Mouse (Mus musculus): ENCODE results near the gene Furin. TPM values are rescaled to one million over a fixed set of nuclear protein-coding genes. Genes with fewer than 3 reads are reported as not detected.

Furin gene
- polyA plus RNA-seq, 1 experiment = 117 TPM

DNA sequence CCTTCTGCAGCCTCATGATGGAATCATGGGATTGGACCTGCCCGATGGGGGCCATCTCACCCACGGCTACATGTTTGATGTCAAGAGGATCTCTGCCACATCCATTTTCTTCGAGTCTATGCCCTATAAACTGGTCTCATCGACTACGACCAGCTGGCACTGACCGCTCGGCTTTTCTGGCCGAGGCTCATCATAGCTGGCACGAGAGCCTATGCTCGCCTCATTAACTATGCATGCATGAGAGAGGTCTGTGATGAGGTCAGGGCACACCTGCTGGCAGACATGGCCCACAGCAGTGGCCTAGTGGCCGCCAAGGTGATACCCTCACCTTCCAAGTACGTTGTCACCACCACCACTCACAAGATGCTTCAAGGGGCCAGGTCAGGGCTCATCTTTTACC is 24.4 kb upstream of the Furin start:
- Histone ChIP-seq H3K27me3 (ENCODE audit: control insufficient read depth, insufficient read depth, low read length) (no peaks in the 10 kb centered on the region), H3K4me1 (ENCODE audit: control insufficient read depth, insufficient read depth, insufficient read length, low read length) (0 out of 2 replicates have a peak, but pooled peaks cover 2% of the 10 kb centered on the region), H3K36me3 (ENCODE audit: control insufficient read depth, insufficient read depth, low read length) (no peaks in the 10 kb centered on the region), H3K27ac (ENCODE audit: insufficient read depth, low read depth, low read length) (no peak overlapping the region), H3K4me3 (ENCODE audit: low read depth, low read length) (no peak overlapping the region)
- 90% methylated on average over 12 of the region's 12 CpGs for WGBS
- TF ChIP-seq POLR2A (IDR thresholded peaks at IDR 0.05; ENCODE audit: low read depth, low read length) = no peak
- no peak for TF ChIP-seq CTCF (IDR thresholded peaks at IDR 0.05; ENCODE audit: extremely low read depth, insufficient read length, insufficient replicate concordance, low read depth, low read length)

DNA sequence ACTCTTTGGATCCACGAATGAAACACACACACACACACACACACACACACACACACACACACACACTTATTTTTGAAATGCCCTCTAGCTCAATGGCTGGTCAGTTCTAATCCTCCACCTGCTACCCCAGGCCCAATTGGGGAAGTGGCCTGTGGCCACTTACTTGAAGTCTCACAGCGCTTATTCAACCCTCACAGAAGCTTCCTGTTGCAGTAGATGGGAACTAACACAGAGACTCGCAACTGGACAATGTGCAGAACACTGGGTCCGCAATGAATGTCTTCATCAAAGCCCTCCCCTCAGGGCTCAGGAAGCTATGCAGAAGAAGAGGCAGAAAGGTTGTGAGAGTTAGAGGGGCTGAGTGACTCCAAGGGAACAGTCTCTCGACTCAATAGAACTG is 22.5 kb upstream of the Furin start:
- 68% methylated on average over 5 of the region's 5 CpGs for WGBS
- Histone ChIP-seq H3K4me1 (ENCODE audit: control insufficient read depth, insufficient read depth, insufficient read length, low read length) (0 out of 2 replicates have a peak, but pooled peaks cover 3% of the 10 kb centered on the region), H3K4me3 (ENCODE audit: low read depth, low read length) (no peak overlapping the region), H3K27me3 (ENCODE audit: control insufficient read depth, insufficient read depth, low read length) (no peaks in the 10 kb centered on the region), H3K36me3 (ENCODE audit: control insufficient read depth, insufficient read depth, low read length) (no peaks in the 10 kb centered on the region), H3K27ac (ENCODE audit: insufficient read depth, low read depth, low read length) (no peak overlapping the region)
- TF ChIP-seq POLR2A (IDR thresholded peaks at IDR 0.05; ENCODE audit: low read depth, low read length) (no peak), CTCF (IDR thresholded peaks at IDR 0.05; ENCODE audit: extremely low read depth, insufficient read length, insufficient replicate concordance, low read depth, low read length) (no peak)

DNA sequence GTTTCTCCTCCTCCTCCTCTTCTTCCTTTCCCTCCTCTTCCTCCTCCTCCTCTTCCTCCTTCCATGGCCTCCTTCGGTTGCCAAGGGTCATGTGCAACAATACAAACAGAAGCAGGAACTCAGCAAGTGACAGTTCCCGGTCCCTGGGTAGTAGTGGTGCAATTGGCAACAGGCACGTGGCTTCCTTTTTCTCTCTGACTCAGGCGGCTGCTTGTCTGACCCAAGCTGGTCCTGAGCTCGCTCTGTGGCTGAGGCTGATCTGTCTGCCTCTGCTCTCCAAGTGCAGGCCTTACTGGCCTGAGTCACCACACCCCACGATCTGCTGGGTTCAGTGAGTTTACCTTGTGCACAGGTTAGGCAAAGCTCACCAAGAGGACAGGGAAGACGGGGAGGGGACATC is 21.1 kb upstream of the Furin start:
- 45% methylated on average over 7 of the region's 7 CpGs for WGBS
- TF ChIP-seq CTCF (IDR thresholded peaks at IDR 0.05; ENCODE audit: extremely low read depth, insufficient read length, insufficient replicate concordance, low read depth, low read length) = no peak
- no peak for TF ChIP-seq POLR2A (IDR thresholded peaks at IDR 0.05; ENCODE audit: low read depth, low read length)
- no peak overlapping the region for H3K4me3 ChIP-seq (ENCODE audit: low read depth, low read length)
- no peaks in the 10 kb centered on the region for H3K36me3 ChIP-seq (ENCODE audit: control insufficient read depth, insufficient read depth, low read length)
- no peak overlapping the region; the same call in 1 of the 2 replicates for H3K27ac ChIP-seq (ENCODE audit: insufficient read depth, low read depth, low read length)
- 0 out of 2 replicates have a peak, but pooled peaks cover 3% of the 10 kb centered on the region for H3K4me1 ChIP-seq (ENCODE audit: control insufficient read depth, insufficient read depth, insufficient read length, low read length)
- no peaks in the 10 kb centered on the region for H3K27me3 ChIP-seq (ENCODE audit: control insufficient read depth, insufficient read depth, low read length)

DNA sequence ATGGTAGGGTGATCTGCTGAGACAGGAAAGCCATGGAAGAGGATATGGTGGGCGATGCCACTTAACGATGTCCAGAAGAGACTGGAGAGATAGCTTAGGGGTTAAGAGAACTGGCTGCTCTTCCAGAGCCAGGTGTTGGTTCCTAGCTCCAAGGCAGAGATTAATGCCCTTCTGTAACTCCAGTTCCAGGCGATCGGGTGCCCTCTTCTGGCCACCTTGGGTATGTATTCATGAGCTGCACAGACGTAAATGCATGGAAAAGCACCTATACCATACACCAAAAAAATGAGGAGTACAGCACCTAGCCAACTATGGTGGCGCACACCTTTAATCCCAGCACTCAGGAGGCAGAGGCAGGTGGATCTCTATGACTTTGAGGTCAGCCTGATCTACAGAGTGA is 19.5 kb upstream of the Furin start:
- Histone ChIP-seq H3K36me3 (ENCODE audit: control insufficient read depth, insufficient read depth, low read length) (no peaks in the 10 kb centered on the region), H3K4me3 (ENCODE audit: low read depth, low read length) (no peak overlapping the region), H3K27me3 (ENCODE audit: control insufficient read depth, insufficient read depth, low read length) (no peaks in the 10 kb centered on the region), H3K27ac (ENCODE audit: insufficient read depth, low read depth, low read length) (no peak overlapping the region), H3K4me1 (ENCODE audit: control insufficient read depth, insufficient read depth, insufficient read length, low read length) (peaks cover 7% of the 10 kb centered on the region)
- WGBS = 90% methylated on average over 6 of the region's 6 CpGs
- TF ChIP-seq POLR2A (IDR thresholded peaks at IDR 0.05; ENCODE audit: low read depth, low read length) = no peak
- peak; percentile 41; the same call in 1 of the 2 replicates for TF ChIP-seq CTCF (IDR thresholded peaks at IDR 0.05; ENCODE audit: extremely low read depth, insufficient read length, insufficient replicate concordance, low read depth, low read length)

DNA sequence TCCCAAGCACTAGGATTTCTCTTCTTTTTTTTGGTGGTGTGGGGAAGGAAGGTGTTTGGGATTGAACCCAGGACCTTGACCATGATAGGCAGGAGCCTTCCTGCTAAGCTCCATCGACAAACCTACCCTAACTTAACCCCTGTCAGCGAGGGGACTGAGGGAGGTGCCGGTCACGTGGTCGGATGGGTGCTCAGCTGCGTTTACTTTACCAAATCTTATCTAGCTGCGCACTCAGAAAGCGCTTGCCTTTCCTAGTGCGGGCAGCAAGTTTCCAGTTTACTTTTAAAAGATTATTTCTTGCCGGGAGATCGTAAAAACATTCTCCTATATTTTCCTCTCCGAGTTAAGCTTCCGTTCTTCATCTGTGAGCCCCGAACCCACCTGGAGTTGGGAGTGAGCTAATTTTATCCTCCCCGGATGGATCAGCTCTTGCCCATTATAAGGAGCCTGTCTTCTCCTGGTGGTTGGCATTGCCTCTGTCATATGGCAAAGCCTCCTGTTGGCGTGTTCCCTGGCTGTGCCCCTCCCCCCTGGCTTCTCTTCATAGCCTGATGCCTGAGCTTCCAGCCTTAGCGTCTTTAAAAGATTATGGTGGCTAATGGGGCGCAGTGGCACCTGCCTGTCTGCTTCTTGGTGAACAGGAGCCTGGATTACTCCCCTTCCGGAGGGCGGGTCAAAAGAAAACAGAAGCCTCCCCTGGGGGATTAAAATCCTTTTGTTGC is 17.7 kb upstream of the Furin start:
- no peaks in the 10 kb centered on the region for H3K36me3 ChIP-seq (ENCODE audit: control insufficient read depth, insufficient read depth, low read length)
- peaks cover 14% of the 10 kb centered on the region for H3K4me1 ChIP-seq (ENCODE audit: control insufficient read depth, insufficient read depth, insufficient read length, low read length)
- H3K27me3 ChIP-seq (ENCODE audit: control insufficient read depth, insufficient read depth, low read length) = no peaks in the 10 kb centered on the region
- no peak overlapping the region for H3K4me3 ChIP-seq (ENCODE audit: low read depth, low read length)
- H3K27ac ChIP-seq (ENCODE audit: insufficient read depth, low read depth, low read length) = no peak overlapping the region
- 11% methylated on average over 20 of the region's 20 CpGs for WGBS
- TF ChIP-seq CTCF (IDR thresholded peaks at IDR 0.05; ENCODE audit: extremely low read depth, insufficient read length, insufficient replicate concordance, low read depth, low read length) = no peak
- TF ChIP-seq POLR2A (IDR thresholded peaks at IDR 0.05; ENCODE audit: low read depth, low read length) = no peak

DNA sequence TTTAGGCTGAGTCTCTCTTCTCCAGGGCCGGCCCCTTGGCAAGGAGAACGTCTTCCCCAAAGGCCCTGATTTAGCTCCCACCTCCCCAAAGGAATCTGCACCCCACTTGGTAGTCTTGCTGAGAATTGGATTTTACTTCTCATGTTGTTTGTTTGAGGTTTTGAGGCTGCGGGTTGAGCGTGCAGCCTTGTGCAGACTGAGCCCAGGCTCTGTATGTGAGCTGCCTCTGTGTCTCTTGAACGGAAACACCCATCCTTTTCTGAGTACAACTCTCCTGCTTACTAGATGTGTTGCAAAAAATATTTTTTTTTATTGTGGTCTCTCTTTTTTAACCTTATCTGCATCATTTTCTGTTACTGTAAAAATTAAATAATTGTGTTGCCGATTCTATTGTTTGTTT is 16.3 kb upstream of the Furin start:
- 95% methylated on average over 6 of the region's 6 CpGs for WGBS

DNA sequence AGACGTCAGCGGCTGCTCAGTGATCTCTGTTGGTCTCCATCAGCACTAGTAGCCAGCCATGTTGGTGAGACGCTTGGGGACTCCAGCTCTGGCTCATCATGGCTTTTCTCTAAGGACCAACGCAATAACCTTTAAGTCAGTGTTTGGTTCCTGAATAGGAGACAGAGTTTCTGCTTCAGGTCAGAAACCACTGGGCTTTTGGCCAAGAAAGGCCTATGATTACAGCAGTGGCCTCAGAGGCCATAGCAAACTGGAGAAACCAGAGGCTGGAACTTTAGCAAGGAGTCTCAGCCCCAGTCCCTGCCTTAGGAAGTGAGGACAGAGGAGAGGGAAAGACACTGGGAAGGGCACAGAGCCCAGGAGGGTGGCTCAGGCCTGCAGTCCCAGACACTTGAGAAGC is 15.3 kb upstream of the Furin start:
- Histone ChIP-seq H3K4me3 (ENCODE audit: low read depth, low read length) (no peak overlapping the region), H3K27ac (ENCODE audit: insufficient read depth, low read depth, low read length) (peak overlapping the region; percentile 3; the same call in 1 of the 2 replicates), H3K4me1 (ENCODE audit: control insufficient read depth, insufficient read depth, insufficient read length, low read length) (peaks cover 17% of the 10 kb centered on the region), H3K36me3 (ENCODE audit: control insufficient read depth, insufficient read depth, low read length) (no peaks in the 10 kb centered on the region), H3K27me3 (ENCODE audit: control insufficient read depth, insufficient read depth, low read length) (no peaks in the 10 kb centered on the region)
- 73% methylated on average over 4 of the region's 4 CpGs for whole genome bisulfite sequencing
- TF ChIP-seq CTCF (IDR thresholded peaks at IDR 0.05; ENCODE audit: extremely low read depth, insufficient read length, insufficient replicate concordance, low read depth, low read length) (no peak), POLR2A (IDR thresholded peaks at IDR 0.05; ENCODE audit: low read depth, low read length) (no peak)

More for the DNA sequence above, 16.3 kb upstream of the Furin start:
- Histone ChIP-seq H3K4me1 (ENCODE audit: control insufficient read depth, insufficient read depth, insufficient read length, low read length) (peaks cover 14% of the 10 kb centered on the region), H3K27ac (ENCODE audit: insufficient read depth, low read depth, low read length) (no peak overlapping the region), H3K36me3 (ENCODE audit: control insufficient read depth, insufficient read depth, low read length) (no peaks in the 10 kb centered on the region), H3K27me3 (ENCODE audit: control insufficient read depth, insufficient read depth, low read length) (no peaks in the 10 kb centered on the region), H3K4me3 (ENCODE audit: low read depth, low read length) (no peak overlapping the region)
- TF ChIP-seq CTCF (IDR thresholded peaks at IDR 0.05; ENCODE audit: extremely low read depth, insufficient read length, insufficient replicate concordance, low read depth, low read length) = no peak
- no peak for TF ChIP-seq POLR2A (IDR thresholded peaks at IDR 0.05; ENCODE audit: low read depth, low read length)

All from small intestine, adult 2 months (tissue).